Mouse (Mus musculus): ENCODE measurements around the gene Zfp13.

Gene Zfp13

GRCm38 (mm10) chr17:23551963-23552362, 47.3 kb downstream of the Zfp13 start:
- no peak for ATAC-seq (ENCODE audit: insufficient number of reproducible peaks, low FRiP score, low TSS enrichment)

GRCm38 (mm10) chr17:23551416-23551815, 47.9 kb downstream of the Zfp13 start:
- no peak for ATAC-seq (ENCODE audit: insufficient number of reproducible peaks, low FRiP score, low TSS enrichment)

- ATAC-seq (ENCODE audit: insufficient number of reproducible peaks, low FRiP score, low TSS enrichment) = no peak
Measured at GRCm38 (mm10) chr17:23550856-23551255, 48.4 kb downstream of the Zfp13 start.

GRCm38 (mm10) chr17:23550188-23550791, 49.0 kb downstream of the Zfp13 start:
- peak; percentile 36 for ATAC-seq (ENCODE audit: insufficient number of reproducible peaks, low FRiP score, low TSS enrichment)

- no peak for ATAC-seq (ENCODE audit: insufficient number of reproducible peaks, low FRiP score, low TSS enrichment)
Measured at GRCm38 (mm10) chr17:23549441-23549840, 49.8 kb downstream of the Zfp13 start.

- peak; percentile 28; the same call in 1 of the 2 replicates for ATAC-seq (ENCODE audit: insufficient number of reproducible peaks, low FRiP score, low TSS enrichment)
Measured at GRCm38 (mm10) chr17:23548615-23549014, 50.7 kb downstream of the Zfp13 start.

GRCm38 (mm10) chr17:23547681-23548443, 51.4 kb downstream of the Zfp13 start:
- ATAC-seq (ENCODE audit: insufficient number of reproducible peaks, low FRiP score, low TSS enrichment) = no peak

GRCm38 (mm10) chr17:23546702-23547505, 52.4 kb downstream of the Zfp13 start:
- ATAC-seq (ENCODE audit: insufficient number of reproducible peaks, low FRiP score, low TSS enrichment) = no peak

- ATAC-seq (ENCODE audit: insufficient number of reproducible peaks, low FRiP score, low TSS enrichment) = no peak
Measured at GRCm38 (mm10) chr17:23546333-23546701, 53.0 kb downstream of the Zfp13 start.

- no peak for ATAC-seq (ENCODE audit: insufficient number of reproducible peaks, low FRiP score, low TSS enrichment)
Measured at GRCm38 (mm10) chr17:23545841-23546240, 53.4 kb downstream of the Zfp13 start.

- ATAC-seq (ENCODE audit: insufficient number of reproducible peaks, low FRiP score, low TSS enrichment) = no peak
Measured at GRCm38 (mm10) chr17:23544766-23545165, 54.5 kb downstream of the Zfp13 start.

- no peak for ATAC-seq (ENCODE audit: insufficient number of reproducible peaks, low FRiP score, low TSS enrichment)
Measured at GRCm38 (mm10) chr17:23543983-23544382, 55.3 kb downstream of the Zfp13 start.

GRCm38 (mm10) chr17:23543325-23543724, 56.0 kb downstream of the Zfp13 start:
- no peak for ATAC-seq (ENCODE audit: insufficient number of reproducible peaks, low FRiP score, low TSS enrichment)

GRCm38 (mm10) chr17:23542835-23543234, 56.5 kb downstream of the Zfp13 start:
- no peak for ATAC-seq (ENCODE audit: insufficient number of reproducible peaks, low FRiP score, low TSS enrichment)

GRCm38 (mm10) chr17:23542004-23542720, 57.1 kb downstream of the Zfp13 start:
- no peak for ATAC-seq (ENCODE audit: insufficient number of reproducible peaks, low FRiP score, low TSS enrichment)

- ATAC-seq (ENCODE audit: insufficient number of reproducible peaks, low FRiP score, low TSS enrichment) = no peak
Measured at GRCm38 (mm10) chr17:23540605-23541475, 58.4 kb downstream of the Zfp13 start.

GRCm38 (mm10) chr17:23540106-23540505, 59.2 kb downstream of the Zfp13 start:
- no peak for ATAC-seq (ENCODE audit: insufficient number of reproducible peaks, low FRiP score, low TSS enrichment)

GRCm38 (mm10) chr17:23539608-23540007, 59.7 kb downstream of the Zfp13 start:
- no peak for ATAC-seq (ENCODE audit: insufficient number of reproducible peaks, low FRiP score, low TSS enrichment)

GRCm38 (mm10) chr17:23538299-23539015, 60.8 kb downstream of the Zfp13 start:
- ATAC-seq (ENCODE audit: insufficient number of reproducible peaks, low FRiP score, low TSS enrichment) = no peak
